Mouse (Mus musculus): Measurements from ENCODE around the gene Zc3h4. TPM values are rescaled to one million over a fixed set of nuclear protein-coding genes. Genes with fewer than 3 reads are reported as not detected.
A peak's percentile ranks its signal among the peaks of the same experiment; 100 is the strongest.
"Not testable (repeated sequence)": the region's sequence is repeated elsewhere in the genome, so short reads cannot be mapped to it uniquely, and the experiment has no call there.

The Zc3h4 gene
- polyA plus RNA-seq, 1 experiment from 2014 or later = 6.2 TPM

GRCm38 (mm10) chr7:16376505-16376904 lies 24.2 kb upstream of the Zc3h4 start:
- H3K9me3 ChIP-seq (ENCODE audit: control insufficient read depth, low read length) = no peaks in the 10 kb centered on the region
- DNase-seq (ENCODE audit: low spot score) = peak; percentile 39
- 0 out of 2 replicates have a peak, but pooled peaks cover 4% of the 10 kb centered on the region for H3K36me3 ChIP-seq (ENCODE audit: control insufficient read depth, insufficient read depth, low read length)
- no peak overlapping the region for H3K4me3 ChIP-seq (ENCODE audit: low read depth, low read length)
- no peak overlapping the region for H3K9ac ChIP-seq (ENCODE audit: low read length)
- no peak for TF ChIP-seq EP300 (optimal IDR thresholded peaks at IDR 0.05)
- TF ChIP-seq CTCF (IDR thresholded peaks at IDR 0.05; ENCODE audit: low read depth) = peak; percentile 74
- H3K4me1 ChIP-seq (replicated peaks; ENCODE audit: control insufficient read depth, insufficient read depth) = no peaks in the 10 kb centered on the region
- no peaks in the 10 kb centered on the region for H3K27me3 ChIP-seq (ENCODE audit: control insufficient read depth, insufficient read depth, low read length)
- no peak overlapping the region for H3K4me2 ChIP-seq (replicated peaks; ENCODE audit: low read depth)
- H3K27ac ChIP-seq (replicated peaks) = no peak overlapping the region
- WGBS = 81% methylated on average over 1 of the region's 1 CpGs
- no peak for ATAC-seq (ENCODE audit: low FRiP score, low TSS enrichment)

- Histone ChIP-seq H3K36me3 (ENCODE audit: control insufficient read depth, insufficient read depth, low read length) (no peaks in the 10 kb centered on the region), H3K4me1 (replicated peaks; ENCODE audit: control insufficient read depth, insufficient read depth) (no peaks in the 10 kb centered on the region), H3K4me3 (ENCODE audit: low read depth, low read length) (peak within 1 kb of the TSS; percentile 88), H3K4me2 (replicated peaks; ENCODE audit: low read depth) (peak within 1 kb of the TSS; percentile 76), H3K27me3 (ENCODE audit: control insufficient read depth, insufficient read depth, low read length) (no peaks in the 10 kb centered on the region), H3K27ac (replicated peaks) (peak within 1 kb of the TSS; percentile 79), H3K9ac (ENCODE audit: low read length) (peak within 1 kb of the TSS; percentile 81), H3K9me3 (ENCODE audit: control insufficient read depth, low read length) (no peaks in the 10 kb centered on the region)
- TF ChIP-seq CTCF (IDR thresholded peaks at IDR 0.05; ENCODE audit: low read depth) = 0 out of 2 replicates have a peak, but pooled peaks have one; percentile 4
- TF ChIP-seq EP300 (optimal IDR thresholded peaks at IDR 0.05) = no peak
- peak; percentile 97 for DNase-seq (ENCODE audit: low spot score)
- peak; percentile 98 for ATAC-seq (ENCODE audit: low FRiP score, low TSS enrichment)
- under 1% methylated on average over 58 of the region's 58 CpGs for WGBS
Observed at GRCm38 (mm10) chr7:16387160-16388041, 13.3 kb upstream of the Zc3h4 start, which contains the start of gene Sae1. Sae1 (minus strand) TSS chr7:16387806.

- not testable (repeated sequence) for H3K27ac ChIP-seq (replicated peaks); H3K4me3 ChIP-seq (ENCODE audit: low read depth, low read length); DNase-seq (ENCODE audit: low spot score); H3K4me1 ChIP-seq (replicated peaks; ENCODE audit: control insufficient read depth, insufficient read depth); H3K36me3 ChIP-seq (ENCODE audit: control insufficient read depth, insufficient read depth, low read length); ATAC-seq (ENCODE audit: low FRiP score, low TSS enrichment); H3K27me3 ChIP-seq (ENCODE audit: control insufficient read depth, insufficient read depth, low read length); H3K9ac ChIP-seq (ENCODE audit: low read length); H3K9me3 ChIP-seq (ENCODE audit: control insufficient read depth, low read length); H3K4me2 ChIP-seq (replicated peaks; ENCODE audit: low read depth)
- 68% methylated on average over 2 of the region's 2 CpGs for WGBS
Observed at GRCm38 (mm10) chr7:16389942-16390341, 10.8 kb upstream of the Zc3h4 start.

GRCm38 (mm10) chr7:16392923-16393322 lies 7.8 kb upstream of the Zc3h4 start:
- Histone ChIP-seq H3K4me3 (ENCODE audit: low read depth, low read length) (no peak overlapping the region), H3K27me3 (ENCODE audit: control insufficient read depth, insufficient read depth, low read length) (no peaks in the 10 kb centered on the region), H3K9ac (ENCODE audit: low read length) (no peak overlapping the region), H3K27ac (replicated peaks) (no peak overlapping the region), H3K9me3 (ENCODE audit: control insufficient read depth, low read length) (no peaks in the 10 kb centered on the region), H3K4me1 (replicated peaks; ENCODE audit: control insufficient read depth, insufficient read depth) (no peaks in the 10 kb centered on the region), H3K4me2 (replicated peaks; ENCODE audit: low read depth) (no peak overlapping the region), H3K36me3 (ENCODE audit: control insufficient read depth, insufficient read depth, low read length) (no peaks in the 10 kb centered on the region)
- WGBS = 44% methylated on average over 4 of the region's 4 CpGs
- DNase-seq (ENCODE audit: low spot score) (no peak), ATAC-seq (ENCODE audit: low FRiP score, low TSS enrichment) (no peak)
- TF ChIP-seq CTCF (IDR thresholded peaks at IDR 0.05; ENCODE audit: low read depth) = no peak
- no peak for TF ChIP-seq EP300 (optimal IDR thresholded peaks at IDR 0.05)

GRCm38 (mm10) chr7:16395944-16396343 lies 4.8 kb upstream of the Zc3h4 start:
- DNase-seq (ENCODE audit: low spot score) (no peak), ATAC-seq (ENCODE audit: low FRiP score, low TSS enrichment) (no peak)
- peak; percentile 87 for TF ChIP-seq CTCF (IDR thresholded peaks at IDR 0.05; ENCODE audit: low read depth)
- no peak for TF ChIP-seq EP300 (optimal IDR thresholded peaks at IDR 0.05)
- Histone ChIP-seq H3K27me3 (ENCODE audit: control insufficient read depth, insufficient read depth, low read length) (no peaks in the 10 kb centered on the region), H3K9me3 (ENCODE audit: control insufficient read depth, low read length) (no peaks in the 10 kb centered on the region), H3K4me3 (ENCODE audit: low read depth, low read length) (no peak overlapping the region), H3K4me1 (replicated peaks; ENCODE audit: control insufficient read depth, insufficient read depth) (no peaks in the 10 kb centered on the region), H3K27ac (replicated peaks) (no peak overlapping the region), H3K9ac (ENCODE audit: low read length) (no peak overlapping the region), H3K36me3 (ENCODE audit: control insufficient read depth, insufficient read depth, low read length) (no peaks in the 10 kb centered on the region), H3K4me2 (replicated peaks; ENCODE audit: low read depth) (no peak overlapping the region)
- 0% methylated on average over 2 of the region's 2 CpGs for WGBS

- 72% methylated on average over 4 of the region's 4 CpGs for WGBS
Observed at GRCm38 (mm10) chr7:16397465-16397864, 3.2 kb upstream of the Zc3h4 start.

More at GRCm38 (mm10) chr7:16397465-16397864, 3.2 kb upstream of the Zc3h4 start:
- no peaks in the 10 kb centered on the region for H3K27me3 ChIP-seq (ENCODE audit: control insufficient read depth, insufficient read depth, low read length)
- TF ChIP-seq EP300 (optimal IDR thresholded peaks at IDR 0.05) (no peak), CTCF (IDR thresholded peaks at IDR 0.05; ENCODE audit: low read depth) (no peak)
- H3K36me3 ChIP-seq (ENCODE audit: control insufficient read depth, insufficient read depth, low read length) = no peaks in the 10 kb centered on the region
- ATAC-seq (ENCODE audit: low FRiP score, low TSS enrichment) (no peak), DNase-seq (ENCODE audit: low spot score) (no peak)
- no peak overlapping the region for H3K4me3 ChIP-seq (ENCODE audit: low read depth, low read length)
- H3K27ac ChIP-seq (replicated peaks) = no peak overlapping the region
- no peak overlapping the region for H3K9ac ChIP-seq (ENCODE audit: low read length)
- no peak overlapping the region for H3K4me2 ChIP-seq (replicated peaks; ENCODE audit: low read depth)
- H3K9me3 ChIP-seq (ENCODE audit: control insufficient read depth, low read length) = no peaks in the 10 kb centered on the region
- no peaks in the 10 kb centered on the region for H3K4me1 ChIP-seq (replicated peaks; ENCODE audit: control insufficient read depth, insufficient read depth)

All from stomach, postnatal 0 days (tissue).